Mouse (Mus musculus): Measurements from ENCODE around the gene Fam122a.

- no peak for TF ChIP-seq CTCF (IDR thresholded peaks at IDR 0.05; ENCODE audit: extremely low read depth, insufficient read length, insufficient replicate concordance, low read depth, low read length)
- TF ChIP-seq POLR2A (IDR thresholded peaks at IDR 0.05; ENCODE audit: low read depth, low read length): no peak
These were observed 37.4 kb downstream of the Fam122a start for GRCm38 (mm10) chr19:24439715-24440114.

All from small intestine, adult 2 months (tissue).